Mouse (Mus musculus): ENCODE results near the gene Pla2g1b.

DNA sequence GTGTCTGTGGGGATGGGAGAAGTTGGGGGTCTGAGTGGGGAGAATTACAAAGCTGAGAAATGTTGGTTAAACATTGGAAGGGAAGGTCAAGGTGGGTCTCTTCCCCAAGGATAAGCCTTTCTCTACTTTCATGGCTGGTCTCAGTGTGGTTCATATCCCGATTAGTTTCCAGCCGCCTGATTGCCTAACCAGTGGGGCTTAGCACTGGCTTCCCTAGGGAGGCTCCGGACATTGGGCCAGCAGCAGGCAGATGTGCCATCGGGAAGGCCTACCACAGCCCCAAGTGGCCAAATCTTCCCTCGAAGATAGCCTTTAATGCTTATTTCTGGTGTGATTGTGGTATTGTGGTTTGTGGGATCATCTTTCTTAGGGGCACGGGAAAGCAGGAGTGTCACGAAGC, 46.3 kb downstream of the Pla2g1b start:
- no peak for TF ChIP-seq CTCF (IDR thresholded peaks at IDR 0.05; ENCODE audit: low read depth, low read length)
- no peak for TF ChIP-seq POLR2A (IDR thresholded peaks at IDR 0.05; ENCODE audit: insufficient read depth, low read length)
